Mouse (Mus musculus) cortical plate, adult 2 months (tissue): Measurements from ENCODE around the gene Wfdc1.

Experiments
- CTCF ChIP-seq: fragments of 200-500 bp; IDR thresholded peaks from 2 replicates; pipeline ENCODE4 v1.5.1; 2011; ENCODE audit warnings: mild to moderate bottlenecking, control low read depth, low read length; ENCODE audit not compliant: insufficient read depth; ENCODE audit errors: extremely low read depth
- POLR2A ChIP-seq: fragments of 200-500 bp; IDR thresholded peaks from 2 replicates; pipeline ENCODE4 v1.6.1; 2011; ENCODE audit warnings: mild to moderate bottlenecking, low read length, control low read depth; ENCODE audit not compliant: insufficient read depth; ENCODE audit errors: extremely low read depth

DNA sequence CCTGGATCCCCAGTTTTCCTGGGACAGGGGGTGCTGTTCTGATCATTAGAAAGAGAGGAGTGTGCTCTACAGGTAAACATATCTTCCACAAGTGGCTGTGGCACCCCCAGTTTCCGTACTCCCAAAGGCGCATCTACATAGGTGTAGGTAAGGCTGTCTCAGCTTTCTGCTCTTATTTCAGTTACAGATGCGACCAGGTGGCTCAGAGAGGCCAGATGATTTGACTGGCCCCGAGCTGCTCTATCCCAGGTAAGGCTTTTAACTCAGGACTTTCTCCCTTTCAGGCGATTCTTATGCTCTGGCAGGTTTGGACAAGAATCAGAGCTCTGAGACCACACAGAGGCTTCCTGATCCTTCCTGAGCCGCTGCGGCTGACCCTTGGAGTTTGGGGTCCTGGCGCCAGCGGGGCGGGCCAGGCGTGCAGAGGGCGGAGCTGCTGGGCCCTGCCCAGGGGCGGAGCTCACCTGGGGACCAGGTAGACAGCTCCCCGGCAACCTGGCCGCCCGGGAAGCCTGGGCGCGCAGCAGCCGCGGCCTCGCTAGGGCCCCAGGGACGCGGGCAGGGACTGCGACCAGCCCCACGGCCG lies 33.5 kb downstream of the Wfdc1 start, which contains the start of gene Atp2c2:
- no peak for TF ChIP-seq CTCF
- TF ChIP-seq POLR2A: no peak
